32 mouse cellular contexts compared by ENCODE assay signal in the genomic region with DNA sequence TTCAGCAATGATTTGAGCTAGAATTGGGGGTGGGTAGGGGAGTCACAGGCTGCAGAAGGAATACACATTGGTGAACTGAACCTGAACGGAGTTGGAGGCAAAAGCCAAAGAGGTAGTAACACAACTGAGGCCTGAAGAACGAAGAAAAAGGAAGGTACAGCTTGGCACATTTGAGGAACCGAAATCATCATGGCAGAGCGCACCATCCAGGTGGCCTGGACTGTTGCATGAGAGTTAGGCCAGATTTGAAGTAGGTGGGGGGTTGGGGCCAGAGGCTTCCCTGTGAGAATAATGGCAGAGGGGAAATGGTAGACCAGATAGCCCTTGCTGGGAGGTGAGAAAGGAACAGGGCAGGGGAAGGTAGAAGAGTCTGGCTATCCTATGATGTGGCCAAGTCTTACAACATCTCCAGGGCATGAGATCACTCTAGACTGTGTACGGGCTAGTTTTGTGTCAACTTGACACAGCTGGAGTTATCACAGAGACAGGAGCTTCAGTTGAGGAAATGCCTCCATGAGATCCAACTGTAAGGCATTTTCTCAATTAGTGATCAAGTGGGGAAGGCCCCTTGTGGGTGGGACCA.
A peak's percentile ranks its signal among the peaks of the same experiment; 100 is the strongest.
DNase-seq lines count a peak whose midpoint lies in the region; ATAC-seq and TF ChIP-seq lines count a peak whose summit lies in the region.
"Had no signal": no experiment of that assay in that cellular context is flagged by ENCODE, and none has a peak within 500 bp of the region (broad histone marks: within the 10 kb centered on the region; RNA-seq: fewer than 3 reads in every experiment).

No protein-coding gene starts in this region.

- DNase-seq in A20 (ENCODE audit: low read depth, low spot score) (peak; percentile 93), CH12.LX (ENCODE audit: extremely low read depth) (peak; percentile 95)
- DNase-seq in spleen, postnatal 14 days (ENCODE audit: low spot score in 2 of 2) = peak; percentile 15 to 46
- no peak for DNase-seq in layer of hippocampus, adult 9-11 months
- DNase-seq in adrenal gland, adult 2 months = no peak
- no peak for DNase-seq in ovary, adult 18-20 months (ENCODE audit: low spot score)
- DNase-seq: adrenal gland, postnatal 25 days; cerebellum, adult 11-12 months; cerebellum, postnatal 14 days; gastrocnemius, postnatal 14 days; heart, adult 18-20 months; heart, postnatal 36 days; kidney, adult 2 months; left cerebral cortex, postnatal 4 days; right cerebral cortex, postnatal 25 days; thymus, postnatal 25 days had no signal

- H3K9me3 ChIP-seq in CH12.LX (replicated peaks; ENCODE audit: low read length) = no peaks in the 10 kb centered on the region
- H3K9me3 ChIP-seq: embryonic facial prominence, embryonic 10.5 days; embryonic facial prominence, embryonic 15.5 days; hindbrain, embryonic 12.5 days; intestine, embryonic 15.5 days; liver, embryonic 15.5 days; lung, embryonic 15.5 days; megakaryocyte, embryonic 14.5 days; midbrain, embryonic 12.5 days; neural tube, embryonic 13.5 days had no signal

- no peak for TF ChIP-seq CTCF in CH12.LX (conservative IDR thresholded peaks at IDR 0.05 in 1 of 2, IDR thresholded peaks at IDR 0.05 in 1 of 2; ENCODE audit: low read depth in 2 of 2, low read length in 2 of 2)

- peak; percentile 97 for TF ChIP-seq EP300 in CH12.LX (IDR thresholded peaks at IDR 0.05; ENCODE audit: low read length)

- H3K4me3 ChIP-seq in CH12.LX (replicated peaks in 1 of 3; ENCODE audit: low read depth in 2 of 3, low read length in 2 of 3, poor library complexity in 1 of 3) = no peak overlapping the region
- H3K4me3 ChIP-seq: embryonic facial prominence, embryonic 10.5 days; embryonic facial prominence, embryonic 15.5 days; hindbrain, embryonic 12.5 days; intestine, embryonic 15.5 days; liver, embryonic 15.5 days; lung, embryonic 15.5 days; megakaryocyte, embryonic 14.5 days; midbrain, embryonic 12.5 days; neural tube, embryonic 13.5 days had no signal

- ATAC-seq in monocyte, adult 5-6 weeks (replicated peaks; ENCODE audit: insufficient number of reproducible peaks, low FRiP score, low TSS enrichment, poor library complexity, severe bottlenecking) = peak; percentile 50; the same call in 1 of the 2 replicates
- ATAC-seq: forebrain, embryonic 14.5 days; hindbrain, postnatal 0 days; intestine, embryonic 15.5 days had no signal

- H3K4me1 ChIP-seq in CH12.LX (ENCODE audit: control insufficient read depth in 1 of 2, insufficient read depth in 2 of 2) = peaks cover 58 to 92% of the 10 kb centered on the region in 2 experiments

- dilution Hi-C loops in CH12.LX (cut with MboI; ENCODE audit: extremely low pct_ligation_motif_present, extremely low pct_unique_long_range_greater_than_20kb, low sequenced_read_pairs) = no loop called here

- no peak overlapping the region for H3K9ac ChIP-seq in CH12.LX (ENCODE audit: insufficient read depth, low read depth)
- H3K9ac ChIP-seq: embryonic facial prominence, embryonic 15.5 days; hindbrain, embryonic 12.5 days; intestine, embryonic 15.5 days; liver, embryonic 15.5 days; lung, embryonic 15.5 days; midbrain, embryonic 12.5 days; neural tube, embryonic 13.5 days had no signal

- H3K36me3 ChIP-seq in CH12.LX (replicated peaks in 1 of 2; ENCODE audit: control insufficient read depth in 1 of 2, insufficient read depth in 1 of 2, low read length in 1 of 2) = no peaks in the 10 kb centered on the region
- H3K36me3 ChIP-seq: embryonic facial prominence, embryonic 10.5 days; embryonic facial prominence, embryonic 15.5 days; G1E; hindbrain, embryonic 12.5 days; intestine, embryonic 15.5 days; liver, embryonic 15.5 days; lung, embryonic 15.5 days; midbrain, embryonic 12.5 days; neural tube, embryonic 13.5 days had no signal

- no peak; the same call in 1 of the 2 replicates for TF ChIP-seq RAD21 in CH12.LX (IDR thresholded peaks at IDR 0.05; ENCODE audit: low read depth, low read length)

- TF ChIP-seq POLR2A in CH12.LX (IDR thresholded peaks at IDR 0.05; ENCODE audit: low read depth, low read length) = no peak

- peak overlapping the region; percentile 35; the same call in 1 of the 2 replicates for H3K4me2 ChIP-seq in CH12.LX (ENCODE audit: insufficient read depth, low read depth, poor library complexity, severe bottlenecking)
- H3K4me2 ChIP-seq: embryonic facial prominence, embryonic 15.5 days; heart, embryonic 11.5 days; hindbrain, embryonic 12.5 days; intestine, embryonic 15.5 days; liver, embryonic 15.5 days; lung, embryonic 15.5 days; midbrain, embryonic 12.5 days; neural tube, embryonic 13.5 days had no signal

- in situ Hi-C loops in CH12.LX (cut with MboI; ENCODE audit: low pct_ligation_motif_present, low pct_unique_long_range_greater_than_20kb, low sequenced_read_pairs) = no loop called here

- H3K27ac ChIP-seq in CH12.LX (ENCODE audit: insufficient read depth, low read depth) = peak overlapping the region; percentile 71
- H3K27ac ChIP-seq: embryonic facial prominence, embryonic 15.5 days; hindbrain, embryonic 12.5 days; hindbrain, postnatal 0 days; intestine, embryonic 15.5 days; kidney, postnatal 0 days; liver, embryonic 15.5 days; midbrain, embryonic 12.5 days; neural tube, embryonic 13.5 days; stomach, postnatal 0 days had no signal

- H3K79me2 ChIP-seq in CH12.LX (replicated peaks; ENCODE audit: control insufficient read depth, extremely low read depth, insufficient read depth, poor library complexity, severe bottlenecking) = no peaks in the 10 kb centered on the region

- H3K27me3 ChIP-seq in CH12.LX (replicated peaks) = no peaks in the 10 kb centered on the region
- H3K27me3 ChIP-seq: embryonic facial prominence, embryonic 15.5 days; intestine, embryonic 15.5 days; liver, embryonic 15.5 days; lung, embryonic 15.5 days; neural tube, embryonic 13.5 days had no signal

TF ChIP-seq in CH12.LX, 34 proteins besides CTCF, POLR2A, EP300 and RAD21:
- TF ChIP-seq CHD1 (IDR thresholded peaks at IDR 0.05; ENCODE audit: low read depth, low read length) = no peak
- TF ChIP-seq KAT2A (IDR thresholded peaks at IDR 0.05; ENCODE audit: insufficient replicate concordance, low read length) = 0 out of 2 replicates have a peak, but pooled peaks have one; percentile 12
- no peak for TF ChIP-seq PAX5 (IDR thresholded peaks at IDR 0.05; ENCODE audit: low read length)
- peak; percentile 75 for TF ChIP-seq MAX (IDR thresholded peaks at IDR 0.05; ENCODE audit: low read length)
- TF ChIP-seq ZKSCAN1 (IDR thresholded peaks at IDR 0.05; ENCODE audit: borderline replicate concordance, low read depth, low read length) = no peak
- peak; percentile 97 for TF ChIP-seq IRF4 (IDR thresholded peaks at IDR 0.05; ENCODE audit: low read depth, low read length)
- TF ChIP-seq E2F4 (IDR thresholded peaks at IDR 0.05; ENCODE audit: insufficient replicate concordance, low read depth, low read length) = no peak
- peak; percentile 80 for TF ChIP-seq ETS1 (conservative IDR thresholded peaks at IDR 0.05; ENCODE audit: low read depth, low read length)
- no peak for TF ChIP-seq POLR2AphosphoS2 (IDR thresholded peaks at IDR 0.05; ENCODE audit: low read depth, low read length)
- TF ChIP-seq USF2 (conservative IDR thresholded peaks at IDR 0.05; ENCODE audit: low read depth, low read length) = 0 out of 2 replicates have a peak, but pooled peaks have one; percentile 6
- no peak; the same call in 1 of the 2 replicates for TF ChIP-seq SIN3A (IDR thresholded peaks at IDR 0.05; ENCODE audit: low read length)
- no peak for TF ChIP-seq USF1 (IDR thresholded peaks at IDR 0.05; ENCODE audit: low read depth, low read length)
- peak; percentile 66; the same call in 1 of the 2 replicates for TF ChIP-seq MAZ (IDR thresholded peaks at IDR 0.05; ENCODE audit: low read depth, low read length)
- TF ChIP-seq CHD2 (IDR thresholded peaks at IDR 0.05; ENCODE audit: low read length) = peak; percentile 95
- peak; percentile 76 for TF ChIP-seq BHLHE40 (IDR thresholded peaks at IDR 0.05; ENCODE audit: low read depth, low read length)
- TF ChIP-seq MXI1 (IDR thresholded peaks at IDR 0.05; ENCODE audit: low read depth, low read length) = no peak
- TF ChIP-seq JUND (conservative IDR thresholded peaks at IDR 0.05; ENCODE audit: low read depth, low read length) = no peak
- 0 out of 2 replicates have a peak, but pooled peaks have one; percentile 3 for TF ChIP-seq JUN (IDR thresholded peaks at IDR 0.05; ENCODE audit: insufficient read depth, low read depth, low read length)
- 0 out of 2 replicates have a peak, but pooled peaks have one; percentile 44 for TF ChIP-seq UBTF (IDR thresholded peaks at IDR 0.05; ENCODE audit: low read depth, low read length)
- TF ChIP-seq ZNF384 (IDR thresholded peaks at IDR 0.05; ENCODE audit: low read depth, low read length) = peak; percentile 56; the same call in 1 of the 2 replicates
- peak; percentile 80 for TF ChIP-seq RCOR1 (conservative IDR thresholded peaks at IDR 0.05; ENCODE audit: low read depth, low read length)
- no peak for TF ChIP-seq ZMIZ1 (IDR thresholded peaks at IDR 0.05; ENCODE audit: low read depth, low read length)
- TF ChIP-seq ZC3H11A (IDR thresholded peaks at IDR 0.05; ENCODE audit: low read depth, low read length) = no peak
- TF ChIP-seq GABPA (IDR thresholded peaks at IDR 0.05; ENCODE audit: insufficient replicate concordance, low read depth, low read length) = no peak
- TF ChIP-seq TBP (conservative IDR thresholded peaks at IDR 0.05; ENCODE audit: low read depth, low read length) = peak; percentile 69; the same call in 1 of the 2 replicates
- peak; percentile 95 for TF ChIP-seq TCF12 (IDR thresholded peaks at IDR 0.05; ENCODE audit: low read depth, low read length)
- peak; percentile 35; the same call in 1 of the 2 replicates for TF ChIP-seq NRF1 (IDR thresholded peaks at IDR 0.05; ENCODE audit: low read depth, low read length)
- TF ChIP-seq SMC3 (IDR thresholded peaks at IDR 0.05; ENCODE audit: low read depth, low read length) = peak; percentile 24
- TF ChIP-seq NELFE (IDR thresholded peaks at IDR 0.05; ENCODE audit: low read depth, low read length) = no peak
- peak; percentile 68 for TF ChIP-seq MYC (IDR thresholded peaks at IDR 0.05; ENCODE audit: low read depth, low read length)
- TF ChIP-seq MAFK (IDR thresholded peaks at IDR 0.05; ENCODE audit: insufficient replicate concordance, low read length) = no peak
- 0 out of 2 replicates have a peak, but pooled peaks have one; percentile 24 for TF ChIP-seq ELF1 (IDR thresholded peaks at IDR 0.05; ENCODE audit: low read depth, low read length)
- peak; percentile 52 for TF ChIP-seq HCFC1 (IDR thresholded peaks at IDR 0.05; ENCODE audit: low read depth, low read length)
- TF ChIP-seq MEF2A (IDR thresholded peaks at IDR 0.05; ENCODE audit: borderline replicate concordance, low read depth, low read length) = peak; percentile 73

Comparison
In these comparisons a context has a peak if more than half of its experiments do, and no peak if none do; other contexts are left out.
1. DNase-seq: peak in A20 (single experiment), CH12.LX (single experiment) and spleen, postnatal 14 days (2 of 2); none in layer of hippocampus, adult 9-11 months (single experiment), adrenal gland, adult 2 months (single experiment) and ovary, adult 18-20 months (single experiment).